Mouse (Mus musculus): ENCODE data around the gene Lrrc9.

Lrrc9 gene

GRCm38 (mm10) chr12:72564281-72564795 lies 122.7 kb downstream of the Lrrc9 start:
- no peak for DNase-seq (ENCODE audit: low read depth, low spot score)

All from c-Kit-negative CD71-positive TER-119-positive erythroid progenitor cells, embryonic 14.5 days (primary cell).